Mouse (Mus musculus) bone marrow, adult 2 months (tissue): ENCODE data around the gene Pde5a. TPM values are rescaled to one million over a fixed set of nuclear protein-coding genes. Genes with fewer than 3 reads are reported as not detected.

Experiments
- H3K27ac ChIP-seq: fragments of 200-500 bp; 2 replicates; pipeline ENCODE4 v1.5.1; 2012; ENCODE audit warnings: low read depth, mild to moderate bottlenecking, control low read depth, inconsistent platforms, low read length; ENCODE audit not compliant: control insufficient read depth, poor library complexity, insufficient read depth
- H3K4me1 ChIP-seq: fragments of 200-500 bp; 2 replicates; pipeline ENCODE4 v1.6.1; 2011; ENCODE audit warnings: low read length; ENCODE audit not compliant: control insufficient read depth, insufficient read depth
- H3K4me3 ChIP-seq: fragments of 200-500 bp; replicated peaks from 2 replicates; pipeline ENCODE3; 2011; ENCODE audit warnings: mild to moderate bottlenecking, low read depth, low read length, control low read depth; ENCODE audit not compliant: control insufficient read depth
- CTCF ChIP-seq: fragments of 200-500 bp; IDR thresholded peaks from 2 replicates; pipeline ENCODE4 v1.5.1; 2011; ENCODE audit warnings: low read length, control low read depth; ENCODE audit not compliant: control insufficient read depth, insufficient read depth
- POLR2A ChIP-seq: fragments of 200-500 bp; IDR thresholded peaks from 2 replicates; pipeline ENCODE4 v1.6.1; 2011; ENCODE audit warnings: low read depth, mild to moderate bottlenecking, control low read depth, low read length, borderline replicate concordance; ENCODE audit not compliant: control insufficient read depth
- WGBS: fragments of 180-500 bp; shearing (Covaris S2); methylation state at CpG from one replicate; pipeline ENCODE4 v1.1.7; 2018; 5-methylcytosine and 5-hydroxymethylcytosine counted together
- polyA plus RNA-seq: library from polyadenylated mRNA; stranded (reverse); fragments of >200 nt; gene quantifications from 2 replicates; pipeline ENCODE4 v1.2.4, GENCODE M21; 2011; ENCODE audit warnings: low replicate concordance; ENCODE audit not compliant: missing spikeins, insufficient read depth, insufficient read length

The Pde5a gene
- polyA plus RNA-seq = 10.9 and 13.3 TPM in 2 replicates

DNA sequence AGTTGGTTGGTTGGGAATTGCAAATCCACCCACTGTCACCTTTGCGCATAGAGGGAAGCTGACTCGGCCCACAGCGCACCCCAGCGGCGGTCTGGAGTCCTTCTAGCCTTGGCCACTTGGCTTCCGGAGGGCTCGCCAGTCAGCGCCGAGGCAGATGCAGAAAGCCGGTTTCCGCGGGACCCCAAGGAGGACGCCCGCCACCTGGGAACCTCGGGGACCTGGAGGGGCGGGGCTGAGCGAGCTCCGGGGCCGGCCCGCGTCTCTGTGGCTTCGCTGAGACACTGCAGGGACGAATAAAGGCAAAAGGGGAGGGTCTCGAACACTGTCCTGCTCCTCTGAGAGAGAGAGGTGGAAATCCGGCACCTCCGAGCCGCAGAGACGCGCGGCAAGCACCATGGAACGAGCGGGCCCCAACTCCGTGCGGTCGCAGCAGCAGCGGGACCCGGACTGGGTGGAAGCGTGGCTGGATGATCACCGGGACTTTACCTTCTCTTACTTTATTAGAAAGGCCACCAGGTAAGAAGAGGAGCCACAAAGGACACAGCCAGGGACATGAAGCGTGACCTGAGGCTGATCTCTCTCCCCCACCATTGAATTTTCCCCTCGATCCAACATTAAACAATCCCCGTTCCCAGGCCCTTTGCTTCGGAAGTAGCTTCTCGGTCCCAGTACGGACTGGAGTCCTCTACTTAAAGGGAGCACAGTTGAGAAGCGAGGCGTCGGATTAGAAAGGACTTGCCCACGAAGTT is at the start of gene Pde5a:
TSS of gene Pde5a (plus strand) at position 96 of the 749 bp plus-strand sequence.
- Histone ChIP-seq H3K4me1 (no peaks in the 10 kb centered on the region), H3K27ac (peak within 1 kb of the TSS; percentile 54), H3K4me3 (peak within 1 kb of the TSS; percentile 74)
- TF ChIP-seq CTCF (peak; percentile 69), POLR2A (peak; percentile 24; the same call in 1 of the 2 replicates)
- WGBS = under 1% methylated on average over 49 of the region's 49 CpGs

DNA sequence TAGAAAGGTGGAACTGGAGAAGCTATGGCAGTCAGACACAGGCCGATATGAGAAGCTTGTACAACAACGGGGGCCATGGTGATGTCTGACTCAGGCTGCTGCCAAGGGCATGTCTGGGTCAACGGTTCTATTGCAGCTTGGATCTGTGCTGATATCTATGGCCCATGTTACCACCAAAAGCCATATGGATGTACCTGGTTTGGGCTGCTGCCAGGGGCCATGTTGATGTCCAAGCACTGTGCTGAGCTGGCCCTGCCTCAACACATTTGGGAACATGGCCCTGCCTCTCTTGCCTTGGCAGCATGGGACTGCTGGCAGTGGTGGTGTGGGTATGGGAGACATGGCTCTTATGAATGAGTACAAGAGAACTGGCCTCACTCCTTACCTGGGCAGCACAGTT is 47.9 kb upstream of the Pde5a start:
- no peak for TF ChIP-seq CTCF
- 92% methylated on average over 3 of the region's 3 CpGs for WGBS
- H3K4me1 ChIP-seq = no peaks in the 10 kb centered on the region
- H3K27ac ChIP-seq = no peak overlapping the region
- no peak overlapping the region for H3K4me3 ChIP-seq

DNA sequence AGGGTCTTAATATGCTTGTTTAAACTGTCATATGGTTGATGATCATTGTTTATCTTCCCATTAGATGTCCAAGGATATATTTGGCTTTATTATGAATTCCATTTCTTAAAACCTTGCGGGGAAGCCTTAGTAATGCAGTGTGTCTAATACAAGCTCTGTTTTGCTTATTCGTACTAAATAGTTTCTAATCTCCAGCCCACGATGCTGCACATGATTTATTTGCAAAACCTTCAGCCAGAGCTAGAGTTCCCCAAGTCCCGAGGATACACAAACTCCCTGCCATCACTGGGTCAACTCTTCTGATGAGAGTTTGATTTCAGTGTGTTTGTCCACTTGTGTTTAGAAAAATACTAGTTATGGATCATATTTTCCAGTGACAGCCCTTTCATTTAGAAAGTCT is 46.4 kb upstream of the Pde5a start:
- 74% methylated on average over 4 of the region's 4 CpGs for WGBS
- H3K27ac ChIP-seq = no peak overlapping the region
- no peak overlapping the region for H3K4me3 ChIP-seq
- no peaks in the 10 kb centered on the region for H3K4me1 ChIP-seq
- TF ChIP-seq CTCF (no peak), POLR2A (no peak)

DNA sequence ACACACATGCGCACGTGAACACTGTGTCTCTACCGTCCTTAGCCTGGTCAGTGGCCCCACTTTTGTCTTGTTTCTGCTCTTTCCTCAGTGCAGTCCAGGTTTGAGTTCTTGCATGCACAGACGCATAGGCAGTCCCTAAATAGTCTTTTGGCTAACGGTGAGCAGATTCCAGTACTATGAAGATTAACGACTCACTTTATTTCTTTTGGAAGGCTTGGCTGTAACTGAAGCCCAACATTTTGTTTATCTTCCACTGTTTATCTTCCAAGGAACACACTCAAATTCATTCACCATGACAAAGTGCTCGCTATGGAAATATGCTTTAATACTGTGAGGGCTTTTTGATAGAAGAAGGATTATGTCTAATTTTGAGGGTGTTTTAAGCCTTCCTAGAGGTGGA is 43.9 kb upstream of the Pde5a start:
- no peak overlapping the region for H3K4me3 ChIP-seq
- no peak overlapping the region for H3K27ac ChIP-seq
- no peaks in the 10 kb centered on the region for H3K4me1 ChIP-seq
- no peak for TF ChIP-seq POLR2A
- TF ChIP-seq CTCF = no peak
- WGBS = 81% methylated on average over 7 of the region's 7 CpGs

DNA sequence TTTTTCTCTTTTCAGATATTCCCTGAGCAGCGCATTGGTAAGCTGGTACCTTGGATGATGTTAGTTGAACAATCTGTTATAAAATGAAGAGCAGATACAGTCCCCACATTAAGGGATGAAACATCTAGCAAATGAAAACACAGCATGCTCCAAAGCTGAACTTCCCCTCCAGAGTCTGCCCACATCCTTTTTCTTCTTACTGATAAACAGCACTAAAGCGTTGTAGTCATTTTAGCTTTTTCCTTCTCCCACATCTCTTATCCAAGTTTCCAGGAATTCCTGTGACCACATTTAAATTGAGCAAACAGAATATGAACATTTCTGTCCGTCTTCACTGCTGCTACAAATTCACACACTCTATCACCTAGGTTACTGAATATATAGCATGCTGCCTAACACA is 35.7 kb upstream of the Pde5a start:
- Histone ChIP-seq H3K4me1 (no peaks in the 10 kb centered on the region), H3K27ac (no peak overlapping the region), H3K4me3 (no peak overlapping the region)
- no peak for TF ChIP-seq CTCF
- TF ChIP-seq POLR2A = no peak
- 39% methylated on average over 3 of the region's 3 CpGs for WGBS

DNA sequence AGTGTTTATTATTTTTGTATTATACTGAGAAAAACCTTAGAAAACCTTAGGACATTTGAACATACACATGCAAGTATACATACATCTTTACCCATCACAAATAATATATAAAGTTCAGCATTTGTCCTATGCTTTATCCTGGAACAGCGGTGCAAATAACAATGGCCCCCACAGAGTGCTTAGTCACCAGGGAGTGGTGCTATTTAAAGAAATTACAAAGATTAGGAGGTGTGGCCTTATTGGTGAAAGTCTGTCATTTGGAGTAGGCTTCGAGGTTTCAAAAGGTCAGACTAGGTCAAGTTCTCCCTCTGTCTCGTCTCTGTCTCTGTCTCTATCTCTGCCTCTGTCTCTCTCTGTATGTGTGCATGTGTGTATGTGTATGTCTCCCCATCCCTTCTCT is 32.9 kb upstream of the Pde5a start:
- no peak for TF ChIP-seq POLR2A
- no peak for TF ChIP-seq CTCF
- no peaks in the 10 kb centered on the region for H3K4me1 ChIP-seq
- H3K27ac ChIP-seq = no peak overlapping the region
- 42% methylated on average over 3 of the region's 3 CpGs for WGBS
- H3K4me3 ChIP-seq = no peak overlapping the region

DNA sequence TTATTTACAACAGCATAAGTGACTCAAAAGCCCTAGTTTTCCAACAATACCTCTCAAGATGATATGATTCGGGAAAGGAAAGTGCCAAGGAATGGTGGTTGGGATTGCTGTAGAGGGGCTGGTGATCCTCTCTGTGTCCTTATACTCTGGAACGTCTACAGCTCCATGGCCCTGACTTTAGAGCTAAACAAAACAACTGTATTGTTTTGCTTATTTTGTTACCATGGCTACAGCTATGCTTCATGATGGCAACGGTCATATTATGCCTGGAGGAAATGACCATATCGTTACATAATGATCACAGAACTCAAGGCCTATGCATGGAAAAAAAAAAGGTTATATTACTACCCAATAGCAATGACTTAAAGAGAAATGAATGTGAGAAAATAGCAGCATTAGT is 32.1 kb upstream of the Pde5a start:
- H3K4me1 ChIP-seq = no peaks in the 10 kb centered on the region
- TF ChIP-seq POLR2A (no peak), CTCF (no peak)
- WGBS = 74% methylated on average over 4 of the region's 4 CpGs
- H3K27ac ChIP-seq = no peak overlapping the region
- H3K4me3 ChIP-seq = no peak overlapping the region

DNA sequence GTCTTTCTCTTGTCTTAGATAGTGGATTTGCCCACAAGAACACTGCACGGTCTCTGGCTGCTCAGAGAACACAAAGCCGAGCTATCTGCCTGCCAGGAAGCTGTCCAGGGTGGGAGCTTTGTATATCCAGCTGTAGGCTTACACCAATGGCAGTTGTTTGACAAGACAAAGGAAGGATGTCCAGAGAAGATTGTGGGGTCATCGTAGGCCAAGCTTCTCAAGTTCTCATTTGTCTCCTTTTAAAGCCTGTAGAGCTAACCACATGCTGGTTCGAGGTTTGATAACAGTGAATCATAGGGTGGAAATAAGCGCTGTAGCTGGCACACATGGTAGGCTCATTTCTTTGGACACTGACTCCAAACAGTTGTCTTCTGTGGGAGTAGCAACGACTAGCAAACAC is 24.5 kb upstream of the Pde5a start:
- H3K27ac ChIP-seq = no peak overlapping the region
- TF ChIP-seq CTCF (no peak), POLR2A (no peak)
- H3K4me3 ChIP-seq = no peak overlapping the region
- 37% methylated on average over 6 of the region's 6 CpGs for WGBS
- no peaks in the 10 kb centered on the region for H3K4me1 ChIP-seq

DNA sequence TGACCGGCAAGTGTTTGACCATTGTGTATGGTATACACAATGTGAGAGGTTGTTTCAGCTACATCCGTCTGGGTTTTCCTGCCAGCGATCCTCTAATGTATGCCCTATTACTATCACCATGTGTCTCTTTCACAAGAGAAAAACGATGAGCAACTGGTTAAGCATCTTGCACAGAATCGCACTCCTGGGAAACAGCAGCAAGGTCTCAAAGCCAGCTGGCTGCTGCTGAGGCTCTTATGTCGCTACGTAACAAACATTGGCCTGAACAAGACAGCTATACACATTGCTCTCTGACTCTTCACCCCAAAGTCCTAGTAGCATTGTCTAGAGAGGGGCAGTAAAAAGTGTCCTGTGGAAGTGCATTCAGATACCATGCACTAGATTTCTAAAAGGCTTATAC is 23.5 kb upstream of the Pde5a start:
- 91% methylated on average over 7 of the region's 7 CpGs for WGBS
- Histone ChIP-seq H3K4me3 (no peak overlapping the region), H3K4me1 (no peaks in the 10 kb centered on the region), H3K27ac (no peak overlapping the region)
- TF ChIP-seq CTCF (no peak), POLR2A (no peak)
